Mouse (Mus musculus) heart, postnatal 0 days (tissue): Measurements from ENCODE around the gene Ttc23l.

ENCODE experiments used
- CTCF ChIP-seq: IDR thresholded peaks from 2 replicates; pipeline ENCODE4 v1.5.1; 2016; ENCODE audit warnings: antibody characterized with exemption, control low read depth, low read depth
- EP300 ChIP-seq: IDR thresholded peaks from 2 replicates; pipeline ENCODE4 v1.6.1; 2016; ENCODE audit warnings: antibody characterized with exemption, low read depth

- TF ChIP-seq CTCF (no peak), EP300 (no peak)
These were observed 3.8 kb upstream of the Ttc23l start for GRCm38 (mm10) chr15:10562281-10562680.
